In genomic region chrX:99605084-99605824, GRCm38 (mm10) we compare ENCODE assay signal across 11 mouse cellular contexts.
DNase-seq lines count a peak whose midpoint lies in the region; ATAC-seq and TF ChIP-seq lines count a peak whose summit lies in the region.
"Had no signal": no experiment of that assay in that cellular context is flagged by ENCODE, and none has a peak within 500 bp of the region (broad histone marks: within the 10 kb centered on the region; RNA-seq: fewer than 3 reads in every experiment).

No protein-coding gene starts in this region.

- H3K27ac ChIP-seq in forebrain, embryonic 10.5 days: 0 out of 2 replicates have a peak overlapping the region, but pooled peaks have one; percentile 53
- H3K27ac ChIP-seq in forebrain, embryonic 11.5 days (ENCODE audit: low read depth, low read length): no peak overlapping the region
- H3K27ac ChIP-seq in hindbrain, postnatal 0 days: no peak overlapping the region

- H3K27me3 ChIP-seq in forebrain, embryonic 10.5 days (ENCODE audit: poor library complexity, severe bottlenecking): peaks cover 96% of the 10 kb centered on the region
- H3K27me3 ChIP-seq in forebrain, embryonic 11.5 days (ENCODE audit: control insufficient read depth, insufficient read depth, low read length): peaks cover 18% of the 10 kb centered on the region
- H3K27me3 ChIP-seq in hindbrain, postnatal 0 days (ENCODE audit: insufficient read depth, low read length): no peaks in the 10 kb centered on the region

- 68% methylated on average over 10 of the region's 10 CpGs for WGBS in forebrain, embryonic 10.5 days
- 74% methylated on average over 10 of the region's 10 CpGs for WGBS in forebrain, embryonic 11.5 days
- WGBS in hindbrain, postnatal 0 days: 53% methylated on average over 10 of the region's 10 CpGs

- no peak for TF ChIP-seq CTCF in hindbrain, postnatal 0 days (IDR thresholded peaks at IDR 0.05; ENCODE audit: low read depth)

- H3K9me3 ChIP-seq in forebrain, embryonic 10.5 days: no peaks in the 10 kb centered on the region
- H3K9me3 ChIP-seq in forebrain, embryonic 11.5 days (ENCODE audit: control insufficient read depth, low read length): no peaks in the 10 kb centered on the region
- H3K9me3 ChIP-seq in hindbrain, postnatal 0 days (ENCODE audit: low read length): no peaks in the 10 kb centered on the region

- H3K36me3 ChIP-seq in forebrain, embryonic 10.5 days (replicated peaks): no peaks in the 10 kb centered on the region
- no peaks in the 10 kb centered on the region for H3K36me3 ChIP-seq in forebrain, embryonic 11.5 days (ENCODE audit: control insufficient read depth, insufficient read depth, low read length)
- H3K36me3 ChIP-seq in hindbrain, postnatal 0 days (ENCODE audit: insufficient read depth, low read length): no peaks in the 10 kb centered on the region

- no peak overlapping the region for H3K9ac ChIP-seq in forebrain, embryonic 11.5 days (ENCODE audit: low read length)
- no peak overlapping the region for H3K9ac ChIP-seq in hindbrain, postnatal 0 days (replicated peaks; ENCODE audit: low read length)

- H3K4me2 ChIP-seq in forebrain, embryonic 11.5 days (ENCODE audit: low read depth, low read length, severe bottlenecking): no peak overlapping the region
- H3K4me2 ChIP-seq in hindbrain, postnatal 0 days (ENCODE audit: low read depth, low read length): no peak overlapping the region
- H3K4me2 ChIP-seq: heart, embryonic 11.5 days had no signal

- H3K4me3 ChIP-seq in forebrain, embryonic 10.5 days: no peak overlapping the region
- H3K4me3 ChIP-seq in forebrain, embryonic 11.5 days (ENCODE audit: low read depth, low read length): no peak overlapping the region
- no peak overlapping the region for H3K4me3 ChIP-seq in hindbrain, postnatal 0 days (ENCODE audit: low read length)

- no peak for DNase-seq in forebrain, embryonic 10.5 days (ENCODE audit: extremely low spot score, low spot score)
- no peak for DNase-seq in forebrain, embryonic 11.5 days (ENCODE audit: low spot score)
- DNase-seq in 3T3-L1 (ENCODE audit: low read depth, low spot score): peak; percentile 57
- DNase-seq in hindbrain, postnatal 0 days (ENCODE audit: low spot score): peak; percentile 17
- peak; percentile 72 to 82 for DNase-seq in kidney, postnatal 36 days
- DNase-seq in right cerebral cortex, postnatal 25 days: no peak
- DNase-seq in left cerebral cortex, adult 18-20 months (ENCODE audit: low spot score in 2 of 2): no peak
- DNase-seq in cerebellum, adult 9-11 months: no peak
- DNase-seq: cerebellum, adult 2 months; layer of hippocampus, adult 9-11 months had no signal

- peaks cover 39% of the 10 kb centered on the region for H3K4me1 ChIP-seq in forebrain, embryonic 10.5 days
- no peaks in the 10 kb centered on the region for H3K4me1 ChIP-seq in forebrain, embryonic 11.5 days (replicated peaks; ENCODE audit: control insufficient read depth, insufficient read depth, low read length)
- H3K4me1 ChIP-seq in hindbrain, postnatal 0 days (ENCODE audit: insufficient read depth, low read length): no peaks in the 10 kb centered on the region

- ATAC-seq in forebrain, embryonic 11.5 days (replicated peaks; ENCODE audit: low FRiP score): no peak
- ATAC-seq in hindbrain, postnatal 0 days: 0 out of 2 replicates have a peak, but pooled peaks have one; percentile 50

Comparison
In these comparisons a context has a peak if more than half of its experiments do, and no peak if none do; other contexts are left out.
1. DNase-seq: peak in 3T3-L1 (single experiment), hindbrain, postnatal 0 days (single experiment) and kidney, postnatal 36 days (2 of 2); none in forebrain, embryonic 10.5 days (single experiment), forebrain, embryonic 11.5 days (single experiment), right cerebral cortex, postnatal 25 days (single experiment), left cerebral cortex, adult 18-20 months (0 of 2) and cerebellum, adult 9-11 months (single experiment).